Mouse (Mus musculus) Patski (cell line): ENCODE measurements at regions not wholly inside any gene's neighbourhood (a gene's known extent, or its start where the extent isn't known, plus 50 kb on each side); places are given as distances from the start of the nearest gene placed in this dataset.
"Not testable (repeated sequence)": the region's sequence is repeated elsewhere in the genome, so short reads cannot be mapped to it uniquely, and the experiment has no call there.

ENCODE experiments used
- ATAC-seq: fragments of 100-300 bp; one replicate; pipeline ENCODE4 v1.8.0; 2021
- CTCF ChIA-PET: fragments of 350-600 bp; sonication (Branson Sonifier 250); formaldehyde crosslinking; loops from one replicate; lab custom pipeline; 2022; ENCODE audit warnings: inconsistent platforms; lab: Charles Lee
- POLR2A ChIA-PET: fragments of 350-600 bp; sonication (Branson Sonifier 250); formaldehyde crosslinking; loops from one replicate; lab custom pipeline; 2022; ENCODE audit warnings: antibody characterized with exemption, inconsistent platforms; lab: Charles Lee
- DNase-seq: peaks from one replicate; pipeline ENCODE4 v3.0.0-alpha.2; 2011; ENCODE audit warnings: low read depth, low spot score
- H3K27me3 ChIP-seq: fragments of 371-371 bp; one replicate; pipeline ENCODE4 v1.5.1; 2021
- CTCF ChIP-seq: fragments of 100-300 bp; IDR thresholded peaks from one replicate; pipeline ENCODE4 v1.5.1; 2021
- in situ Hi-C: fragments of 300-500 bp; cut with MboI; formaldehyde crosslinking; loops from 3 replicates; pipeline ENCODE4 v1.11.1; 2018; ENCODE audit warnings: low pct_unique_long_range_greater_than_20kb, mixed read lengths

- TF ChIP-seq CTCF: no peak
Measured at GRCm38 (mm10) chr2:114723971-114724666, 69.4 kb upstream of the Dph6 start.

GRCm38 (mm10) chr2:114727197-114727596, 72.4 kb upstream of the Dph6 start:
- in situ Hi-C loops: no loop called here
- ATAC-seq: no peak
- ChIA-PET POLR2A (no interaction called here), CTCF (interaction anchor here (1.2 kb wide), 1 partner anchor 14 kb away, joined by 4 read pairs; no protein-coding TSS in a partner anchor)
- no peak for DNase-seq
- H3K27me3 ChIP-seq: peaks cover 5% of the 10 kb centered on the region
- no peak for TF ChIP-seq CTCF

More at GRCm38 (mm10) chr2:114723971-114724666, 69.4 kb upstream of the Dph6 start:
- CTCF ChIA-PET: no interaction called here
- POLR2A ChIA-PET: no interaction called here
- peaks cover 5% of the 10 kb centered on the region for H3K27me3 ChIP-seq
- ATAC-seq (no peak), DNase-seq (no peak)
- in situ Hi-C loops: no loop called here

- ATAC-seq (no peak), DNase-seq (no peak)
- in situ Hi-C loops: no loop called here
- no peaks in the 10 kb centered on the region for H3K27me3 ChIP-seq
- no peak for TF ChIP-seq CTCF
- CTCF ChIA-PET: interaction anchor here (0.8 kb wide), 1 partner anchor 18 kb away, joined by 3 read pairs; no protein-coding TSS in a partner anchor
- POLR2A ChIA-PET: no interaction called here
Measured at GRCm38 (mm10) chr2:114734861-114735569, 80.3 kb upstream of the Dph6 start.

- no peak for ATAC-seq
- TF ChIP-seq CTCF: no peak
- peak; percentile 6 for DNase-seq
- POLR2A ChIA-PET: no interaction called here
- CTCF ChIA-PET: interaction anchor here (2.1 kb wide), 1 partner anchor 12 kb away, joined by 4 read pairs; no protein-coding TSS in a partner anchor
- no peaks in the 10 kb centered on the region for H3K27me3 ChIP-seq
- in situ Hi-C loops: no loop called here
Measured at GRCm38 (mm10) chr2:114739421-114740212, 84.9 kb upstream of the Dph6 start.

- no peaks in the 10 kb centered on the region for H3K27me3 ChIP-seq
- in situ Hi-C loops: no loop called here
- DNase-seq (no peak), ATAC-seq (no peak)
- no peak for TF ChIP-seq CTCF
- CTCF ChIA-PET: no interaction called here
- POLR2A ChIA-PET: no interaction called here
Measured at GRCm38 (mm10) chr2:114763276-114763675, 108.5 kb upstream of the Dph6 start.

- CTCF ChIA-PET, in situ Hi-C loops, H3K27me3 ChIP-seq, DNase-seq, ATAC-seq: not testable (repeated sequence)
- POLR2A ChIA-PET: interaction anchor here (0.6 kb wide), 1 partner anchor 1936 kb away, joined by 3 read pairs; no protein-coding TSS in a partner anchor
Measured at GRCm38 (mm10) chr2:114773723-114774122, 119.0 kb upstream of the Dph6 start.

- TF ChIP-seq CTCF: no peak
- in situ Hi-C loops: no loop called here
- ChIA-PET POLR2A (interaction anchor here (0.6 kb wide), 1 partner anchor 1935 kb away, joined by 3 read pairs; no protein-coding TSS in a partner anchor), CTCF (no interaction called here)
- no peaks in the 10 kb centered on the region for H3K27me3 ChIP-seq
- no peak for ATAC-seq
- DNase-seq: no peak
Measured at GRCm38 (mm10) chr2:114774278-114774677, 119.5 kb upstream of the Dph6 start.

- DNase-seq (no peak), ATAC-seq (no peak)
- POLR2A ChIA-PET: no interaction called here
- CTCF ChIA-PET: interaction anchor here (1.6 kb wide), 1 partner anchor 10 kb away, joined by 3 read pairs; no protein-coding TSS in a partner anchor
- no peak for TF ChIP-seq CTCF
- in situ Hi-C loops: no loop called here
- H3K27me3 ChIP-seq: no peaks in the 10 kb centered on the region
Measured at GRCm38 (mm10) chr2:114775532-114775931, 120.8 kb upstream of the Dph6 start.

GRCm38 (mm10) chr2:114776176-114776575, 121.4 kb upstream of the Dph6 start:
- in situ Hi-C loops: no loop called here
- no peaks in the 10 kb centered on the region for H3K27me3 ChIP-seq
- ChIA-PET POLR2A (interaction anchor here (0.6 kb wide), 1 partner anchor 132 kb away, joined by 4 read pairs; no protein-coding TSS in a partner anchor), CTCF (interaction anchor here (1.6 kb wide), 1 partner anchor 9 kb away, joined by 3 read pairs; no protein-coding TSS in a partner anchor)
- DNase-seq: no peak
- ATAC-seq: no peak
- TF ChIP-seq CTCF: no peak

- ChIA-PET POLR2A (no interaction called here), CTCF (no interaction called here)
- no peaks in the 10 kb centered on the region for H3K27me3 ChIP-seq
- TF ChIP-seq CTCF: no peak
- no peak for ATAC-seq
- DNase-seq: no peak
- in situ Hi-C loops: no loop called here
Measured at GRCm38 (mm10) chr2:114782450-114782849, 127.7 kb upstream of the Dph6 start.
